7 mouse cellular contexts compared by ENCODE assay signal in genomic region chr15:102244306-102245191, GRCm38 (mm10). TPM values are rescaled to one million over a fixed set of nuclear protein-coding genes. Genes with fewer than 3 reads are reported as not detected.
A peak's percentile ranks its signal among the peaks of the same experiment; 100 is the strongest.
DNase-seq lines count a peak whose midpoint lies in the region; ATAC-seq and TF ChIP-seq lines count a peak whose summit lies in the region.

No protein-coding gene starts in this region.

- TF ChIP-seq EP300 in MEL (IDR thresholded peaks at IDR 0.05; ENCODE audit: low read depth in 1 of 2, low read length in 2 of 2) = no peak

- H3K9me3 ChIP-seq in MEL (replicated peaks; ENCODE audit: insufficient read depth, low read length) = no peaks in the 10 kb centered on the region
- no peaks in the 10 kb centered on the region for H3K9me3 ChIP-seq in hindbrain, embryonic 10.5 days
- H3K9me3 ChIP-seq in liver, embryonic 16.5 days (replicated peaks; ENCODE audit: control insufficient read depth, low read length) = no peaks in the 10 kb centered on the region

- peaks cover 12 to 19% of the 10 kb centered on the region in 2 experiments; a peak in 3 of 4 replicates for H3K27me3 ChIP-seq in MEL (ENCODE audit: control insufficient read depth in 1 of 2, insufficient read depth in 2 of 2, low read length in 2 of 2)
- peaks cover 94% of the 10 kb centered on the region for H3K27me3 ChIP-seq in hindbrain, embryonic 10.5 days (ENCODE audit: insufficient read depth, poor library complexity, severe bottlenecking)
- H3K27me3 ChIP-seq in liver, embryonic 16.5 days (ENCODE audit: control insufficient read depth, insufficient read depth, low read depth, low read length) = peaks cover 63% of the 10 kb centered on the region
- H3K27me3 ChIP-seq in cerebellum, adult 2 months (ENCODE audit: control insufficient read depth, insufficient read depth, low read length) = no peaks in the 10 kb centered on the region

- DNase-seq in 416B (ENCODE audit: low read depth) (peak; percentile 59), MEL (ENCODE audit: low read depth, low spot score) (no peak)
- DNase-seq in hindbrain, embryonic 10.5 days (ENCODE audit: low spot score) = no peak
- DNase-seq in spleen, postnatal 4 days (ENCODE audit: low spot score in 2 of 2) = no peak
- DNase-seq in cerebellum, adult 2 months = no peak
- DNase-seq in retina, postnatal 1 day = no peak

- no peak overlapping the region for H3K27ac ChIP-seq in MEL (ENCODE audit: control insufficient read depth, low read depth, low read length)
- peak overlapping the region; percentile 20; the same call in 1 of the 2 replicates for H3K27ac ChIP-seq in hindbrain, embryonic 10.5 days
- 0 out of 2 replicates have a peak overlapping the region, but pooled peaks have one; percentile 4 for H3K27ac ChIP-seq in liver, embryonic 16.5 days (ENCODE audit: low read length)
- no peak overlapping the region for H3K27ac ChIP-seq in cerebellum, adult 2 months (ENCODE audit: insufficient read depth, low read length)

- TF ChIP-seq RAD21 in MEL (IDR thresholded peaks at IDR 0.05; ENCODE audit: low read depth, low read length) = no peak

- H3K4me2 ChIP-seq in liver, embryonic 16.5 days (ENCODE audit: low read depth, low read length) = peak overlapping the region; percentile 76

- H3K9ac ChIP-seq in MEL (ENCODE audit: control insufficient read depth, low read depth, low read length, poor library complexity, severe bottlenecking) = peak overlapping the region; percentile 6; the same call in 1 of the 2 replicates
- H3K9ac ChIP-seq in liver, embryonic 16.5 days (ENCODE audit: low read depth, low read length) = no peak overlapping the region; the same call in 1 of the 2 replicates

- H3K36me3 ChIP-seq in MEL (ENCODE audit: control insufficient read depth in 1 of 2, insufficient read depth in 2 of 2, low read length in 2 of 2) = peaks cover 0 to 7% of the 10 kb centered on the region in 2 experiments; a peak in 2 of 4 replicates
- no peaks in the 10 kb centered on the region for H3K36me3 ChIP-seq in hindbrain, embryonic 10.5 days
- H3K36me3 ChIP-seq in liver, embryonic 16.5 days (ENCODE audit: control insufficient read depth, insufficient read depth) = no peaks in the 10 kb centered on the region

- peak overlapping the region in 1 of 2 experiments; percentile 33; a peak in 3 of 4 replicates for H3K4me3 ChIP-seq in MEL (ENCODE audit: control insufficient read depth in 1 of 2, insufficient read depth in 1 of 2, low read depth in 2 of 2, low read length in 2 of 2)
- peak overlapping the region; percentile 68 for H3K4me3 ChIP-seq in hindbrain, embryonic 10.5 days
- peak overlapping the region; percentile 60; the same call in 1 of the 2 replicates for H3K4me3 ChIP-seq in liver, embryonic 16.5 days (ENCODE audit: low read depth, low read length)
- no peak overlapping the region for H3K4me3 ChIP-seq in cerebellum, adult 2 months (replicated peaks; ENCODE audit: insufficient read depth, low read depth, low read length)

- H3K79me2 ChIP-seq in MEL (ENCODE audit: control insufficient read depth, insufficient read depth, low read length, poor library complexity) = no peaks in the 10 kb centered on the region; the same call in 1 of the 2 replicates

- ATAC-seq in liver, embryonic 16.5 days (ENCODE audit: low read depth) = no peak

- no peak for TF ChIP-seq POLR2A in MEL (IDR thresholded peaks at IDR 0.05; ENCODE audit: control insufficient read depth in 1 of 2, insufficient read depth in 1 of 2, low read depth in 1 of 2, low read length in 2 of 2, poor library complexity in 1 of 2)
- no peak for TF ChIP-seq POLR2A in cerebellum, adult 2 months (IDR thresholded peaks at IDR 0.05; ENCODE audit: borderline replicate concordance, insufficient read depth, low read length)

- TF ChIP-seq CTCF in MEL (IDR thresholded peaks at IDR 0.05 in 2 of 3, conservative IDR thresholded peaks at IDR 0.05 in 1 of 3; ENCODE audit: control insufficient read depth in 1 of 3, insufficient read depth in 1 of 3, low read depth in 2 of 3, low read length in 3 of 3, poor library complexity in 1 of 3, severe bottlenecking in 1 of 3) = no peak
- TF ChIP-seq CTCF in cerebellum, adult 2 months (IDR thresholded peaks at IDR 0.05; ENCODE audit: borderline replicate concordance, insufficient read depth, low read depth, low read length) = no peak

- WGBS in hindbrain, embryonic 10.5 days = 5% methylated on average over 19 of the region's 19 CpGs
- 32% methylated on average over 19 of the region's 19 CpGs for WGBS in liver, embryonic 16.5 days (ENCODE audit: insufficient replicate concordance)
- WGBS in cerebellum, adult 2 months = 34% methylated on average over 19 of the region's 19 CpGs

- H3K4me1 ChIP-seq in MEL (ENCODE audit: control insufficient read depth in 1 of 2, insufficient read depth in 2 of 2, low read length in 2 of 2) = peaks cover 5 to 28% of the 10 kb centered on the region in 2 experiments
- H3K4me1 ChIP-seq in hindbrain, embryonic 10.5 days (replicated peaks) = peaks cover 77% of the 10 kb centered on the region
- H3K4me1 ChIP-seq in liver, embryonic 16.5 days (ENCODE audit: control insufficient read depth, low read depth, low read length) = peaks cover 17% of the 10 kb centered on the region
- no peaks in the 10 kb centered on the region; the same call in none of the 2 replicates for H3K4me1 ChIP-seq in cerebellum, adult 2 months (ENCODE audit: control insufficient read depth, insufficient read depth, low read length)

TF ChIP-seq in MEL, 35 proteins besides CTCF, POLR2A, EP300 and RAD21:
- peak; percentile 89 for TF ChIP-seq ZNF384 (IDR thresholded peaks at IDR 0.05; ENCODE audit: low read depth, low read length)
- no peak for TF ChIP-seq HCFC1 (IDR thresholded peaks at IDR 0.05; ENCODE audit: low read depth, low read length)

RNA-seq across cellular contexts. Expression of gene Rarg, which starts 12.8 kb away (rescaled TPM):
- total RNA-seq in MEL (2012; rRNA removed) = 0.39 and 0.59 TPM in 2 replicates
- polyA plus RNA-seq in MEL (2012; ENCODE audit: insufficient read depth in 1 of 2, insufficient read length in 2 of 2, low read depth in 1 of 2, low replicate concordance in 2 of 2, missing spikeins in 1 of 2) = 1 to 10 TPM in 1 of 2 experiments, not detected in 1; 5.8 TPM
- 22.1 and 24.5 TPM in 2 replicates for polyA plus RNA-seq in hindbrain, embryonic 10.5 days (2016; fragmentation: Nextera tagmentation; extraction: Ambion mirVana)
- polyA plus RNA-seq in liver, embryonic 16.5 days (2015; fragmentation: Nextera tagmentation; extraction: Ambion mirVana) = 2.4 and 2.5 TPM in 2 replicates
- polyA plus RNA-seq in cerebellum, adult 2 months (2012; rRNA removed) = 12.8 and 12.9 TPM in 2 replicates

RNA-seq across cellular contexts. Expression of gene Itgb7, which starts 12.8 kb away (rescaled TPM):
- total RNA-seq in MEL (2012; rRNA removed) = 7.4 TPM in 2 replicates
- polyA plus RNA-seq in MEL (2012; ENCODE audit: insufficient read depth in 1 of 2, insufficient read length in 2 of 2, low read depth in 1 of 2, low replicate concordance in 2 of 2, missing spikeins in 1 of 2) = 10 to 100 TPM in 1 of 2 experiments, not detected in 1; 15.2 TPM
- polyA plus RNA-seq in hindbrain, embryonic 10.5 days (2016; fragmentation: Nextera tagmentation; extraction: Ambion mirVana) = 0.31 and 0.90 TPM in 2 replicates
- polyA plus RNA-seq in liver, embryonic 16.5 days (2015; fragmentation: Nextera tagmentation; extraction: Ambion mirVana) = 5.5 and 5.6 TPM in 2 replicates
- 5.2 and 8.4 TPM in 2 replicates for polyA plus RNA-seq in cerebellum, adult 2 months (2012; rRNA removed)

RNA-seq across cellular contexts. Expression of gene Gm9918, which starts 25.8 kb away (rescaled TPM):
- total RNA-seq in MEL (2012; rRNA removed) = not detected in 2 replicates
- polyA plus RNA-seq in MEL (2012; ENCODE audit: insufficient read depth in 1 of 2, insufficient read length in 2 of 2, low read depth in 1 of 2, low replicate concordance in 2 of 2, missing spikeins in 1 of 2) = under 1 TPM in 1 of 2 experiments, not detected in 1; 0.04 TPM
- polyA plus RNA-seq in hindbrain, embryonic 10.5 days (2016; fragmentation: Nextera tagmentation; extraction: Ambion mirVana) = 0.26 and 0.35 TPM in 2 replicates
- polyA plus RNA-seq in liver, embryonic 16.5 days (2015; fragmentation: Nextera tagmentation; extraction: Ambion mirVana) = not detected in 2 replicates
- 0.13 and 0.15 TPM in 2 replicates for polyA plus RNA-seq in cerebellum, adult 2 months (2012; rRNA removed)

RNA-seq across cellular contexts. Expression of gene Mfsd5, which starts 34.7 kb away (rescaled TPM):
- total RNA-seq in MEL (2012; rRNA removed) = 49.7 and 56.3 TPM in 2 replicates
- polyA plus RNA-seq in MEL (2012; ENCODE audit: insufficient read depth in 1 of 2, insufficient read length in 2 of 2, low read depth in 1 of 2, low replicate concordance in 2 of 2, missing spikeins in 1 of 2) = 100 to 1,000 TPM in 1 of 2 experiments, 10 to 100 TPM in 1; 83.6 to 115 TPM
- 61.5 and 66.1 TPM in 2 replicates for polyA plus RNA-seq in hindbrain, embryonic 10.5 days (2016; fragmentation: Nextera tagmentation; extraction: Ambion mirVana)
- polyA plus RNA-seq in liver, embryonic 16.5 days (2015; fragmentation: Nextera tagmentation; extraction: Ambion mirVana) = 20.0 and 21.3 TPM in 2 replicates
- polyA plus RNA-seq in cerebellum, adult 2 months (2012; rRNA removed) = 60.9 and 62.3 TPM in 2 replicates

RNA-seq across cellular contexts. Expression of gene Csad, which starts 40.0 kb away (rescaled TPM):
- total RNA-seq in MEL (2012; rRNA removed) = 4.1 and 5.3 TPM in 2 replicates
- polyA plus RNA-seq in MEL (2012; ENCODE audit: insufficient read depth in 1 of 2, insufficient read length in 2 of 2, low read depth in 1 of 2, low replicate concordance in 2 of 2, missing spikeins in 1 of 2) = 10 to 100 TPM in 1 of 2 experiments, not detected in 1; 10.5 TPM
- polyA plus RNA-seq in hindbrain, embryonic 10.5 days (2016; fragmentation: Nextera tagmentation; extraction: Ambion mirVana) = 34.0 and 35.5 TPM in 2 replicates
- 53.0 and 60.2 TPM in 2 replicates for polyA plus RNA-seq in liver, embryonic 16.5 days (2015; fragmentation: Nextera tagmentation; extraction: Ambion mirVana)
- 53.0 and 60.3 TPM in 2 replicates for polyA plus RNA-seq in cerebellum, adult 2 months (2012; rRNA removed)

Comparison
In these comparisons a context has a peak if more than half of its experiments do, and no peak if none do; other contexts are left out.
1. H3K27ac ChIP-seq: peak in hindbrain, embryonic 10.5 days (single experiment) and liver, embryonic 16.5 days (single experiment); none in MEL (single experiment) and cerebellum, adult 2 months (single experiment).